Mouse (Mus musculus): ENCODE measurements around the gene Ctdsp2. TPM values are rescaled to one million over a fixed set of nuclear protein-coding genes. Genes with fewer than 3 reads are reported as not detected.

Ctdsp2 gene
- polyA plus RNA-seq, 1 experiment from 2014 or later = 74.6 TPM

- Histone ChIP-seq H3K4me1 (replicated peaks) (peaks cover 8% of the 10 kb centered on the region), H3K27me3 (no peaks in the 10 kb centered on the region), H3K9me3 (no peaks in the 10 kb centered on the region), H3K4me3 (replicated peaks) (no peak overlapping the region), H3K27ac (peak overlapping the region; percentile 57; the same call in 1 of the 2 replicates), H3K9ac (replicated peaks) (no peak overlapping the region), H3K36me3 (peaks cover 7% of the 10 kb centered on the region; the same call in 1 of the 2 replicates), H3K4me2 (0 out of 2 replicates have a peak overlapping the region, but pooled peaks have one; percentile 2)
- no peak; the same call in 1 of the 2 replicates for ATAC-seq (ENCODE audit: insufficient number of reproducible peaks, insufficient read depth, low FRiP score, low TSS enrichment, low read depth)
- WGBS = 17% methylated on average over 2 of the region's 2 CpGs
These were observed 38.6 kb downstream of the Ctdsp2 start for GRCm38 (mm10) chr10:127017071-127017470.

GRCm38 (mm10) chr10:127018422-127018821 lies 39.9 kb downstream of the Ctdsp2 start:
- Histone ChIP-seq H3K27ac (no peak overlapping the region), H3K4me1 (replicated peaks) (peaks cover 8% of the 10 kb centered on the region), H3K9me3 (no peaks in the 10 kb centered on the region), H3K27me3 (no peaks in the 10 kb centered on the region), H3K4me3 (replicated peaks) (no peak overlapping the region), H3K4me2 (no peak overlapping the region), H3K36me3 (peaks cover 19% of the 10 kb centered on the region), H3K9ac (replicated peaks) (no peak overlapping the region)
- no peak for ATAC-seq (ENCODE audit: insufficient number of reproducible peaks, insufficient read depth, low FRiP score, low TSS enrichment, low read depth)
- 70% methylated on average over 16 of the region's 16 CpGs for WGBS

- Histone ChIP-seq H3K27me3 (no peaks in the 10 kb centered on the region), H3K4me2 (peak within 1 kb of the TSS; percentile 85), H3K4me3 (replicated peaks) (peak within 1 kb of the TSS; percentile 84), H3K4me1 (replicated peaks) (peaks cover 8% of the 10 kb centered on the region; the same call in 1 of the 2 replicates), H3K36me3 (peaks cover 39% of the 10 kb centered on the region), H3K27ac (peak within 1 kb of the TSS; percentile 67), H3K9me3 (no peaks in the 10 kb centered on the region), H3K9ac (replicated peaks) (peak within 1 kb of the TSS; percentile 84)
- WGBS = 6% methylated on average over 56 of the region's 56 CpGs
- peak; percentile 75 for ATAC-seq (ENCODE audit: insufficient number of reproducible peaks, insufficient read depth, low FRiP score, low TSS enrichment, low read depth)
These were observed 52.1 kb downstream of the Ctdsp2 start, which contains the start of gene Tsfm for GRCm38 (mm10) chr10:127030336-127031296. Gene Tsfm, minus strand, starts transcription at chr10:127030840.

GRCm38 (mm10) chr10:127033301-127033741 lies 54.8 kb downstream of the Ctdsp2 start:
- ATAC-seq (ENCODE audit: insufficient number of reproducible peaks, insufficient read depth, low FRiP score, low TSS enrichment, low read depth) = no peak
- H3K4me2 ChIP-seq = no peak overlapping the region
- H3K4me3 ChIP-seq (replicated peaks) = no peak overlapping the region
- H3K36me3 ChIP-seq = peaks cover 12% of the 10 kb centered on the region
- H3K9ac ChIP-seq (replicated peaks) = no peak overlapping the region; the same call in 1 of the 2 replicates
- H3K4me1 ChIP-seq (replicated peaks) = peaks cover 8% of the 10 kb centered on the region; the same call in 1 of the 2 replicates
- peaks cover 5% of the 10 kb centered on the region; the same call in 1 of the 2 replicates for H3K27me3 ChIP-seq
- H3K9me3 ChIP-seq = no peaks in the 10 kb centered on the region
- 84% methylated on average over 8 of the region's 8 CpGs for WGBS
- H3K27ac ChIP-seq = no peak overlapping the region

GRCm38 (mm10) chr10:127036273-127036672 lies 57.8 kb downstream of the Ctdsp2 start:
- ATAC-seq (ENCODE audit: insufficient number of reproducible peaks, insufficient read depth, low FRiP score, low TSS enrichment, low read depth) = no peak
- no peaks in the 10 kb centered on the region for H3K36me3 ChIP-seq
- WGBS = 83% methylated on average over 12 of the region's 12 CpGs
- H3K27ac ChIP-seq = no peak overlapping the region
- no peak overlapping the region for H3K9ac ChIP-seq (replicated peaks)
- H3K4me3 ChIP-seq (replicated peaks) = no peak overlapping the region
- H3K27me3 ChIP-seq = peaks cover 19% of the 10 kb centered on the region
- H3K4me2 ChIP-seq = no peak overlapping the region
- H3K9me3 ChIP-seq = no peaks in the 10 kb centered on the region
- 0 out of 2 replicates have a peak, but pooled peaks cover 3% of the 10 kb centered on the region for H3K4me1 ChIP-seq (replicated peaks)

GRCm38 (mm10) chr10:127037641-127038040 lies 59.1 kb downstream of the Ctdsp2 start:
- no peaks in the 10 kb centered on the region for H3K36me3 ChIP-seq
- WGBS = 77% methylated on average over 12 of the region's 12 CpGs
- no peak for ATAC-seq (ENCODE audit: insufficient number of reproducible peaks, insufficient read depth, low FRiP score, low TSS enrichment, low read depth)
- no peak overlapping the region for H3K4me2 ChIP-seq
- H3K9me3 ChIP-seq = no peaks in the 10 kb centered on the region
- H3K9ac ChIP-seq (replicated peaks) = no peak overlapping the region
- H3K27me3 ChIP-seq = peaks cover 19% of the 10 kb centered on the region
- peaks cover 8% of the 10 kb centered on the region for H3K4me1 ChIP-seq (replicated peaks)
- no peak overlapping the region for H3K4me3 ChIP-seq (replicated peaks)
- no peak overlapping the region for H3K27ac ChIP-seq

- no peaks in the 10 kb centered on the region for H3K9me3 ChIP-seq
- H3K9ac ChIP-seq (replicated peaks) = peak overlapping the region; percentile 72
- H3K4me1 ChIP-seq (replicated peaks) = peaks cover 12% of the 10 kb centered on the region
- under 1% methylated on average over 20 of the region's 20 CpGs for WGBS
- H3K4me2 ChIP-seq = peak overlapping the region; percentile 97
- no peak overlapping the region for H3K27ac ChIP-seq
- H3K36me3 ChIP-seq = peaks cover 20% of the 10 kb centered on the region
- peak overlapping the region; percentile 82 for H3K4me3 ChIP-seq (replicated peaks)
- peak; percentile 24; the same call in 1 of the 2 replicates for ATAC-seq (ENCODE audit: insufficient number of reproducible peaks, insufficient read depth, low FRiP score, low TSS enrichment, low read depth)
- peaks cover 19% of the 10 kb centered on the region for H3K27me3 ChIP-seq
These were observed 62.2 kb downstream of the Ctdsp2 start for GRCm38 (mm10) chr10:127040569-127041214.

- WGBS = 0% methylated on average over 28 of the region's 28 CpGs
- Histone ChIP-seq H3K4me2 (peak within 1 kb of the TSS; percentile 97), H3K27me3 (peaks cover 15% of the 10 kb centered on the region), H3K9ac (replicated peaks) (peak within 1 kb of the TSS; percentile 72), H3K27ac (peak within 1 kb of the TSS; percentile 64), H3K36me3 (peaks cover 27% of the 10 kb centered on the region), H3K9me3 (no peaks in the 10 kb centered on the region), H3K4me3 (replicated peaks) (peak within 1 kb of the TSS; percentile 82), H3K4me1 (replicated peaks) (peaks cover 12% of the 10 kb centered on the region)
- peak; percentile 72 for ATAC-seq (ENCODE audit: insufficient number of reproducible peaks, insufficient read depth, low FRiP score, low TSS enrichment, low read depth)
These were observed 62.8 kb downstream of the Ctdsp2 start, which contains the start of the genes Mettl1 and Eef1akmt3 for GRCm38 (mm10) chr10:127041274-127041766. Gene Mettl1, plus strand, starts transcription at chr10:127041414. Gene Eef1akmt3, minus strand, starts transcription at chr10:127041513.

- peak overlapping the region; percentile 82 for H3K4me3 ChIP-seq (replicated peaks)
- ATAC-seq (ENCODE audit: insufficient number of reproducible peaks, insufficient read depth, low FRiP score, low TSS enrichment, low read depth) = peak; percentile 82
- peaks cover 30% of the 10 kb centered on the region for H3K36me3 ChIP-seq
- H3K27ac ChIP-seq = peak overlapping the region; percentile 64
- WGBS = under 1% methylated on average over 44 of the region's 44 CpGs
- H3K27me3 ChIP-seq = peaks cover 19% of the 10 kb centered on the region
- peaks cover 12% of the 10 kb centered on the region for H3K4me1 ChIP-seq (replicated peaks)
- peak overlapping the region; percentile 97 for H3K4me2 ChIP-seq
- no peaks in the 10 kb centered on the region for H3K9me3 ChIP-seq
- peak overlapping the region; percentile 72 for H3K9ac ChIP-seq (replicated peaks)
These were observed 63.3 kb downstream of the Ctdsp2 start for GRCm38 (mm10) chr10:127041774-127042338.

GRCm38 (mm10) chr10:127042468-127043115 lies 64.1 kb downstream of the Ctdsp2 start:
- Histone ChIP-seq H3K4me2 (peak overlapping the region; percentile 97), H3K9ac (replicated peaks) (peak overlapping the region; percentile 72), H3K27ac (peak overlapping the region; percentile 64), H3K36me3 (peaks cover 30% of the 10 kb centered on the region), H3K4me3 (replicated peaks) (peak overlapping the region; percentile 82), H3K4me1 (replicated peaks) (peaks cover 12% of the 10 kb centered on the region), H3K27me3 (peaks cover 26% of the 10 kb centered on the region), H3K9me3 (no peaks in the 10 kb centered on the region)
- ATAC-seq (ENCODE audit: insufficient number of reproducible peaks, insufficient read depth, low FRiP score, low TSS enrichment, low read depth) = no peak
- 21% methylated on average over 5 of the region's 5 CpGs for WGBS
